Mouse (Mus musculus) neutrophil, adult 83 days (primary cell): ENCODE data around the gene H2-Q7. TPM values are rescaled to one million over a fixed set of nuclear protein-coding genes. Genes with fewer than 3 reads are reported as not detected.

Source experiments
- total RNA-seq, 2 experiments: library from RNA; stranded (reverse); gene quantifications; one replicate each; pipeline ENCODE4 v1.2.4; 2023

H2-Q7 gene
- 10 to 100 TPM; 15.6 to 18.5 TPM for total RNA-seq

DNA sequence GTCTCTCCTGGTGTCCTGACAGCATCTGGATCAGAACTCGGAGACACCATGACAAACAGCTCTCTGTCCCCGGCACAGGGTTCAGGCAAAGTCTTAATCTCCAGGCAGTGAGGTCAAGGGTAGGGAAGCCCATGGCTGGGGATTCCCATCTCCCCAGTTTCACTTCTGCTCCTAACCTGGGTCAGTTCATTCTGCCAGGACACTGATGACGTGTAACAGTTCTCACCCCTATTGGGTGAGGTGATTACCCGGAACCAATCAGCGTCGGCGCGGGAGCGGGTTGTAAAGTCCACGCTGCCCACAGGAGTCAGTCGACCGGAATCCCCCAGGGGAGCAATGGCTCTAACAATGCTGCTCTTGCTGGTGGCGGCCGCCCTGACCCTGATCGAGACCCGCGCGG lies at the start of gene H2-Q7:
Gene H2-Q7, plus strand, starts transcription at position 271 of the 400 bp plus-strand sequence.

DNA sequence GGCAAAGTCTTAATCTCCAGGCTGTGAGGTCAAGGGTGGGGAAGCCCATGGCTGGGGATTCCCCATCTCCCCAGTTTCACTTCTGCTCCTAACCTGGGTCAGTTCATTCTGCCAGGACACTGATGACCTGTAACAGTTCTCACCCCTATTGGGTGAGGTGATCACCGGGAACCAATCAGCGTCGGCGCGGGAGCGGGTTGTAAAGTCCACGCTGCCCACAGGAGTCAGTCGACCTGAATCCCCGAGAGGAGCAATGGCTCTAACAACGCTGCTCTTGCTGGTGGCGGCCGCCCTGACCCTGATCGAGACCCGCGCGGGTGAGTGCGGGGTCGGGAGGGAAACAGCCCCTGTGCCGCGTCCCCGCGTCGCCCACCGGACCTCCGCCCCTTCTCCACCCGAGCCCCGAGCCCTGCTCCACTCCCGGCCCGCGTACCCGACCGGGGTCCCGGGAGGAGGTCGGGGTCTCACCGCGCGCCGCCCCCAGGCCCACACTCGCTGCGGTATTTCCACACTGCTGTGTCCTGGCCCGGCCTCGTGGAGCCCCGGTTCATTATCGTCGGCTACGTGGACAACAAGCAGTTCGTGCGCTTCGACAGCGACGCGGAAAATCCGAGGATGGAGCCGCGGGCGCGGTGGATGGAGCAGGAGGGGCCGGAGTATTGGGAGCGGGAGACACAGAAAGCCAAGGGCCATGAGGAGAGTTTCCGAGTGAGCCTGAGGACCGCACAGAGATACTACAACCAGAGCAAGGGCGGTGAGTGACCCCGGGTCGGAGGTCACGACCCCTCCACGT lies 14.1 kb upstream of the H2-Q7 start, which contains the start of gene H2-Q6:
Gene H2-Q6, plus strand, starts transcription at position 227 of the 793 bp plus-strand sequence.

DNA sequence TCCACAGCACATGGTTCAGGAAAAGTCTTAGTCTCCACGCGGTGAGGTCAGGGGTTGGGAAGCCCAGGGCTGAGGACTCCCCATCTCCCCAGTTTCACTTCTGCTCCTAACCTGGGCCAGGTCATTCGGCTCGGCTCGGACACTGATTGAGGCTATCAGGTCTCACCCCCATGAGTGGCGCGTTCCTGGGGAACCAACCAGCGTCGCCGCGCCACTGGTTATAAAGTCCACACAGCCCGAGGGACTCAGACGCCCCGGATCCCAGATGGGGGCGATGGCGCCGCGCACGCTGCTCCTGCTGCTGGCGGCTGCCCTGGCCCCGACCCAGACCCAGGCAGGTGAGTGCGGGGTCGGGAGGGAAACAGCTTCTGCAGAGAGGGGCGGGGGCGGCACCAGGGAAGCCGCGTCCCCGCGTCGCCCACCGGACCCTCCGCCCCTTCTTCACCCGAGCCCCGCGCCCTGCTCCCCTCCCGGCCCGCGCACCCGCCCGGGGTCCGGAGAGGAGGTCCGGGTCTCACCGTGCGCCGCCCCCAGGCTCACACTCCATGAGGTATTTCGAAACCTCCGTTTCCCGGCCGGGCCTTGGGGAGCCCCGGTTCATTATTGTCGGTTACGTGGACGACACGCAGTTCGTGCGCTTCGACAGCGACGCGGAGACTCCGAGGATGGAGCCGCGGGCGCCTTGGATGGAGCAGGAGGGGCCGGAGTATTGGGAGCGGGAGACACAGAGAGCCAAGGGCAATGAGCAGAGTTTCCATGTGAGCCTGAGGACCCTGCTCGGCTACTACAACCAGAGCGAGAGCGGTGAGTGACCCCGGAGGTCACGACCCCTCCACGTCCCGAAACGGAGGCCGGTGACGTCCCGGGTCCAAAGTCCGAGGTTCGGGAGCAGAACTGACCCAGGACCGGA lies 31.1 kb downstream of the H2-Q7 start, which contains the start of gene H2-Q10:
Gene H2-Q10, plus strand, starts transcription at position 248 of the 910 bp plus-strand sequence.

Other genes starting within 250 kb of the H2-Q7 start
- gene Ltb, start 244.7 kb upstream of the H2-Q7 start, total RNA-seq = 10 to 100 TPM; 84.2 to 91.5 TPM
- 10 to 100 TPM; 71.0 to 84.1 TPM for gene Tnf, start 237.1 kb upstream of the H2-Q7 start, total RNA-seq
- not detected for gene Lta, start 233.8 kb upstream of the H2-Q7 start, total RNA-seq
- not detected for gene Gm16181, start 218.3 kb upstream of the H2-Q7 start, total RNA-seq
- 1 to 10 TPM; 2.2 to 4.8 TPM for gene Atp6v1g2, start 205.5 kb upstream of the H2-Q7 start, total RNA-seq
- 10 to 100 TPM; 18.6 to 19.5 TPM for gene Nfkbil1, start 203.4 kb upstream of the H2-Q7 start, total RNA-seq
- 100 to 1,000 TPM; 208 to 239 TPM for gene Ddx39b, start 197.4 kb upstream of the H2-Q7 start, total RNA-seq
- 1,000 to 10,000 TPM; 1,522 to 1,549 TPM for gene H2-D1, start 176.4 kb upstream of the H2-Q7 start, total RNA-seq
- 1 to 10 TPM; 6.7 to 6.9 TPM for gene H2-Q1, start 118.8 kb upstream of the H2-Q7 start, total RNA-seq
- 1 to 10 TPM; 5.5 to 6.4 TPM for gene H2-Q2, start 96.9 kb upstream of the H2-Q7 start, total RNA-seq
- 10 to 100 TPM; 73.7 to 78.8 TPM for gene H2-Q4, start 59.5 kb upstream of the H2-Q7 start, total RNA-seq
- gene H2-Q6, start 14.3 kb upstream of the H2-Q7 start, total RNA-seq = 10 to 100 TPM; 16.6 to 19.4 TPM
- gene H2-Q10, start 30.9 kb downstream of the H2-Q7 start, total RNA-seq = 10 to 100 TPM; 52.2 to 52.4 TPM
- 1 to 10 TPM; 1.2 to 2.6 TPM for gene Pou5f1, start 66.9 kb downstream of the H2-Q7 start, total RNA-seq
- 10 to 100 TPM; 35.4 to 36.0 TPM for gene Tcf19, start 77.7 kb downstream of the H2-Q7 start, total RNA-seq
- gene Cchcr1, start 77.9 kb downstream of the H2-Q7 start, total RNA-seq = 10 to 100 TPM; 14.5 to 17.8 TPM
- not detected for gene Psors1c2, start 94.0 kb downstream of the H2-Q7 start, total RNA-seq
- not detected for gene Cdsn, start 113.0 kb downstream of the H2-Q7 start, total RNA-seq
- gene 2300002M23Rik, start 128.3 kb downstream of the H2-Q7 start, total RNA-seq = not detected
- gene Sfta2, start 162.4 kb downstream of the H2-Q7 start, total RNA-seq = not detected
- gene Gm9573, start 187.5 kb downstream of the H2-Q7 start, total RNA-seq = not detected
- not detected for gene Mucl3, start 204.5 kb downstream of the H2-Q7 start, total RNA-seq
- gene Vars2, start 228.4 kb downstream of the H2-Q7 start, total RNA-seq = 10 to 100 TPM; 11.3 to 12.6 TPM
- 10 to 100 TPM; 13.9 to 14.0 TPM for gene Gtf2h4, start 234.6 kb downstream of the H2-Q7 start, total RNA-seq